Mouse (Mus musculus): ENCODE results near the gene Ldb2.

Ldb2 gene

DNA sequence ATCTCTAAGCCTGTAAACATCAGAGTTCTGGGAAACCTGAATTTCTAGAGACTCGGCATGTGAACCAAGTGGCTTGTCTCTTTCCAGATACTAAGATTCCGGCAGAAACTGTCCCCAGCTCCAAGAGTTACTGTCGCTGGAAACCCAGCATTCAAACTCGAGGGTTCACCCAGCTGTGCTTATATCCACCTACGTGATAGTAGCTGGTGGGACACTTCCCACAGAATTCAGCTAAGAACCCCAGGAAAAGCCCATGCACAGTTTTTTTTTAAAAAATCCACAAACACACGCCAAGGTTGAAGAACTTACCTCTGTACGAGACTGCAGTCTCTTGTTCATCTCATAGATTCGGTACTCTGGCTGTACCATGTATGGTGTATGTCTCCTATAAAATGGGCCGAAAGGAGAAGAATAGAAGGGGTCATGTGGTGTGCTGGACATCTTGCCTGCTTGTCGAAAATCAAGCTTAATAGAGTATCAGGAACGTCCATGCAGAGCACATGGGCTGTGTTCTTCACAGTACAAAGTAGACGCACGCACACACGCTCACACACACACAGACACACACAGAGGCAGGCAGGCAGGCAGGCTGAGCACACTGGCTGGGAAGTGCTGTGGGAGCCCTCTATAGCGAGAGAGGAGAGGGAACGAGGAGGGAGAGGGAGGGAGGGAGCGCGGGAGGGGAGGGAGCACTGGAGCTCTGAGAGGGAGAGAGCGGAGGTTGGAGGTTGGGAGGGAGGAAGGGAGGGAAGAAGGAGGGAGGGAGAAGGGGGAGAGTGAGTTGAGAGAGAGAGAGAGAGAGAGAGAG is at the start of gene Ldb2:
Gene Ldb2, minus strand, starts transcription at position 628 of the 808 bp plus-strand sequence.
- peak; percentile 59 for DNase-seq (ENCODE audit: low read depth, low spot score)

DNA sequence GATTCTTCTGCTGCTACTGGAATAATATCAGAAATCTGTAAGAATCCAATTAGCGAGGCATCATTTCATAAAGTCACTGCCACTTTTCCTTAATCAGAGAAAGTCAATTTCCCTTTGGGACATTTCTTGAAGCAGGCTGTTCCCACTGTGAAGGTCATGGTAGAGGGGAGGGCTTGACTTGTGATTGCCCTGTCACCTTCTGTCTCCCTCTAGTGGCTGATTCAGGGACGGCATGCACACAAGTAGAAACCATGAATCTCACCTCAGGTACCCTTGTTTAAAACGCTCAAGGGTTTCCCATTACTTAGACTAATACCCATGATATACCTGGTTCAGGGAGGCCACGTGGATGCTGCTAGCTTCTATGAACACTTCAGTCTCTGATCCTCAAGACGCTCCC is 31.8 kb upstream of the Ldb2 start:
- peak; percentile 7 for DNase-seq (ENCODE audit: low read depth, low spot score)

DNA sequence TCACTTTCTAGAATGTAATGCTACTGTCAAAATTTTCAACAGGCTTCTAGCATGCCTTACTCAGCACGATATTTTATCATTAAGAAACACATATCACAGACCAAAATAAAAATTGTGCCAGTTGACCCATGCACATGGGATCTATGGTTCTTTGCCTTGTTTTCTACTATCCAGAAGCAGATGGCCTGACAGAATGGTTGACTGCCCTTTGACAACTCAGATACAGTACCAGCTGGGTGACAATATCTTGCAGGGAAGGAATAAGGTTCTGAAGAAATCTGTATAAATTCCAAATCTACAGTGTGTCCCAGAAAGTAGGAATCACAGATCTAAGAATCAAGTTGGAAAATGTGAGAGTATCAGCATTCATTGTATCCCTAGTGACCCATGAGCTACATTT is 16.0 kb upstream of the Ldb2 start:
- no peak for DNase-seq (ENCODE audit: low read depth, low spot score)

DNA sequence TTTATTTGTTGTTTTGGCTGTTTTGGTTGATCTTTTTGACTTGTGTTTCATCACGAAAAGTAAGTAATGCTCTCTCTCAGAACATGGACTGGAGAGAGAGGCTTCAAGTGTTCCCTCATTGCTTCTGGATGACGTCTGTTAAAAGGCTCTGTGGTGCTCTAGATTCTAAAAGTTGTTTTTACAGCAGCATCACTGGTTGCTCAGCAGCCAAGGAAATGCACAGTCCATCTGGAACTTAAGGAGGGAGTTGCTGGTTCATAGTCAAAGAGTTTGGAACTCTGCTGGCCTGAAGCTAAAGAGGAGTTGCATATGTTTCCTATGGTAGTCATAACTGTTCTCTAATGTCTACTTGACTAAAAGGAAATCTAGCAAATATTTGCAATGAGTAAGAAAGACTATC is 6.5 kb upstream of the Ldb2 start:
- DNase-seq (ENCODE audit: low read depth, low spot score) = no peak

DNA sequence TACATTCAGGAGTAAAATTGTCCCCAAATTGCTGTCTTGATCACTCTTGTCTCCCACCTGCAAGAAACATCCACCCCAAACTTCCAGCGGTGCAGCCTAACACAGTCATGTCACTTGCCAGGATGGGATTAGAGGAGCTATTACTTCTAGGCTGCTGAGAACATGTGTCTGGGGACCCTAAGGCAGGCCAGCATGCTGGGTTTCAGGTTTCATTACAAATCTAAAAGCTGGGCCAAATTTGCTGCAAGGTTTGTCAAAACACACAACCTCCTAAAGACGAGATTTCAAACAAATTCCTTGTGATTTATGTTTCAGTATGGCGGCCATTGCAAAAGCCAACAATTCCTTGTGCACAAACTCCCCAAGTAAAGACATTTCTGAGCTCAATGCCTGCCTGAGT is 1.6 kb upstream of the Ldb2 start:
- DNase-seq (ENCODE audit: low read depth, low spot score) = no peak

DNA sequence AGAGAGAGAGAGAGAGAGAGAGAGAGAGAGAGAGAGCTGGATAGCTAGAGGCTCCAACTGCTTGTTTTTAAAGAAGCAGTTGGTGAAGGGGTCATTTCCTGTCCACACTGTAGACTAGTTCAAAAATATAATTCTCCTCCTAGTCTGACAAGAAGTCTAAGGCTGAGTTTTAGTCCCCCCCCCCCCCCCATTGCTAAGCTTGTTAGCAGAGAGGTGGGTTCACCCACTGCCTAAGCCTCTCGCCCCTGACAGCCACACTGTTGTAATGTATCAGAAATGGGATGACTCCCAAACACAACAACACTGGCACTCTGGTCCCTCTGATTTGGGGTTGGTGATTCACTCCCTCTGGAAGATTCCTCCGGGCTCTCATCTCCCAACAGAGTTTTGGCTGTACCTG is 381 bp upstream of the Ldb2 start:
- DNase-seq (ENCODE audit: low read depth, low spot score) = no peak

DNA sequence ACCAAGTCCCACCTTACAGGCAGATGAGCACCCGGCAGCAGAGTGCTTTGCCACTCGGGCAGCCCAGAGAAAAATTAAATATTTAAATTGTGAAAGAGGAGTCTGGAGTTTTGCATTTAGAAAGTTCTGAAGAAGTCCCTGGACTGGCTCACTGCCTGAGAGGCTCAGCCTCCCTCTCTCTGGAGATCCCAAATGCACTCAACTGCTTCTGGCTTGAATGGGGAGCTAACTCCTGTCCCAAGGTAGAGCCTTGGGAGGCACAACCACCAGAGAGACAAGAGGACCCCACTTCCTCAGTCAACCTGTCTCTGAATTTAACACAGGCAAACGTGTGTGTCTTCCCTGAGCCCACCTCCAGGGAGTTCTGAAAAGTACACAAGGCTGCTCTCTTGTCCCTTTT is 987 bp downstream of the Ldb2 start:
- no peak for DNase-seq (ENCODE audit: low read depth, low spot score)

DNA sequence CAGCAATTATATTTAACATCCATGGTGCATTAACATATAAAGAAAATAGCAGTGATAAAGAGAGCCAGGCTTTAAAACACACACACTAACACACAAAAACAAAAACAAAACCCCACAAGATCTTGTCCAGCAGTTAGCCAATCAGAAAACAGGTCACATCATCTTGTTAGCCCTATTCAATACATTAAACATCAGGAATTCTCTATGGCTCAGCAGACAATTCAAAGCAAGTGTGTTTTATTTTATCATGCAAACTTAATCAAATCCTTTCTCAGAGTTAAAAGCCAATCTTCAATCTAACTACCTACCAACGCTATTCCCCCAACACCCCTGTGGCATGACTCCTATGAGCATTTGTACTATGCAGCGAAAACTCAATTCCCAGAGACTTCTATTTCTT is 1.4 kb downstream of the Ldb2 start:
- no peak for DNase-seq (ENCODE audit: low read depth, low spot score)

DNA sequence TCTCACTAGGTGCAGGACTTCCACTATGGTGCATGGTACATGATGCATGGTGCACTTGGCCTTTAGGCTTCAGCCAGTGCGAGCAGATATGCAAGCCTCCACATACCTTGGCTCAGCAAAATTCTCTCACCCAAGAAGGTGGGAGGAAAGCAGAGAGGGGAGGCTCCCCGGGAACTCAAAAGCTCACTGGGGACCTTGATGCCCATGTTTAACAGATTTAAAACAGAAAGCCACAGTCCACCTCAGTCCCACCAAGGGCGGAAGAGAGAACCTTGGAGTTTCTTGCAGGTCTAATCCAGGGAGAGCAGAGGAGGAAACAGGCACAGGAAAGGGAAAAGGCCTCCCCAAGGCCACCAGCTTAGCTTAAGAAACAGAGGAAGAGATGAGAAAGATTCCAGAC is 14.9 kb downstream of the Ldb2 start:
- DNase-seq (ENCODE audit: low read depth, low spot score) = no peak

DNA sequence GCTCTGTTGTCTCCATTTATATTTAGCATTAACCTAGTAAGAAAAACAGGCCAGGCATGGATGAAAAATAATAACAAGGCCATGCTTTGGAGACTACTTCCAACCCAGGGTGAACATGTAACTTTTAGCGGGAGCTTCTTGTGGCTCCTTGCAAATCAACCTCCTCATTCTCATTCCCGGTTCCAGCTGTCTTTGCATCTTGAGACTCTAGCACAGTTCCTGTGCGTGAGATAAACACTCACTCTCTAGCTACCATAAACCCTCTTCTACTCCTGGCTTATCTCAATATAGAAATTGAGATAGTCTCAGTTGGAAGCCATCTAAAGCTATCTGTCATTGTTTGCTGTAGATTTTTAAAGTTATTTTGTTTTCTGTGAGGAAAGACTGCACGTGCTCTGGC is 20.1 kb downstream of the Ldb2 start:
- no peak for DNase-seq (ENCODE audit: low read depth, low spot score)

DNA sequence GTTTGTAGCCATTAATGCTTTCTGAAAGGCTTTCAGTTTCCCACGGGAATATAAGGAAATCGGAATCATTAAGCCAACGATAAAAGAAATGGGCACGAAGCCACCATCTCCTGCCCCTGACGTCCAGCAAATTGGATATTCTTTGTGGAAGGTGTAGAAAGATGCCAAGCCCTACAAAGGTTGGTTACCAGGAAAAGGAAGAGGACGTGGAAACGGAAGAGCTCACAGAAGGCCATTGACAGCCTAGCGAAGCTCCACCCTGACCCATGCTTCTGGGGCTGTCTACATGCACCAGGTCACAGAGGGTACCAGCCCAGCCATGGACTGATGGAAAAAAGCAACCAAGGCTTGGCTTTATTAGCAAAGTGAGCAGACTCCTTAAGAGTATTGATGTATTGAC is 31.0 kb downstream of the Ldb2 start:
- DNase-seq (ENCODE audit: low read depth, low spot score) = peak; percentile 32

DNA sequence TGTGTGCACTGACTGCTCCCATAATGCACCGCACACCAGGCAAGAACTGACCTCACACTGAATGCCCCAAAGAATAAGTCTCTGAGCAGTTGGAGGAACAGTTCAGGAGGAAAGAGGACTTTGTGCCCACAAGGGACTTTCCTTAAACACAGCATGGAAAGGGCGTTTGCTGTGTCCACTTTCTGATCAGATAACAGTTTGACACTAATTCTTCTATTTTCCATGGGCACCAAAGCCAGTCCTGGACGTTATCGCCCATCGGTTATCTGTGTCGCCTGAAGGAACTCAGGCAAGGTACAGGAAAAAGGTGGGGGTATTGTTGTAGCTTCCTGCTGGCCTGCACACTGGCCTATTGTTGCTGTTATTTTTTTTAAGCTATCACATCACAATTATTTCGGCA is 34.6 kb downstream of the Ldb2 start:
- DNase-seq (ENCODE audit: low read depth, low spot score) = peak; percentile 13

DNA sequence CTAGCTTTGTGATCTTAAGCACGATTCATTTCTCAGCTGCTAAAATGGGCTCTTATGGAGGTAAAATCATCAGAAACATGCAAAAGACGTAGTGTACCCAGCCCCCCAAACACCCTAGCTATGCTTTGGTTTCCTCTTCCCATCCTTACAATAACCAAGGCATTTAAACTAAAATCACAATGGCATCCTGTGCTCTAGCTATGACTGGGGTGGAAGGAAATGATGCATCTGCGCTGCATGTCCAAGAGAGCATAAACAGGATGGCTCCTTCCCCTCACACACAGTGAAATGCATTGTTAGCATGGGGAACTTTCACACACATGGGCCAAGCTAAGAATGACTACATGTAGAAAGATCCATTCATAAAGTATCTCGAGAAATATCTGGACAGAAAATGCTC is 40.3 kb downstream of the Ldb2 start:
- DNase-seq (ENCODE audit: low read depth, low spot score) = peak; percentile 16

DNA sequence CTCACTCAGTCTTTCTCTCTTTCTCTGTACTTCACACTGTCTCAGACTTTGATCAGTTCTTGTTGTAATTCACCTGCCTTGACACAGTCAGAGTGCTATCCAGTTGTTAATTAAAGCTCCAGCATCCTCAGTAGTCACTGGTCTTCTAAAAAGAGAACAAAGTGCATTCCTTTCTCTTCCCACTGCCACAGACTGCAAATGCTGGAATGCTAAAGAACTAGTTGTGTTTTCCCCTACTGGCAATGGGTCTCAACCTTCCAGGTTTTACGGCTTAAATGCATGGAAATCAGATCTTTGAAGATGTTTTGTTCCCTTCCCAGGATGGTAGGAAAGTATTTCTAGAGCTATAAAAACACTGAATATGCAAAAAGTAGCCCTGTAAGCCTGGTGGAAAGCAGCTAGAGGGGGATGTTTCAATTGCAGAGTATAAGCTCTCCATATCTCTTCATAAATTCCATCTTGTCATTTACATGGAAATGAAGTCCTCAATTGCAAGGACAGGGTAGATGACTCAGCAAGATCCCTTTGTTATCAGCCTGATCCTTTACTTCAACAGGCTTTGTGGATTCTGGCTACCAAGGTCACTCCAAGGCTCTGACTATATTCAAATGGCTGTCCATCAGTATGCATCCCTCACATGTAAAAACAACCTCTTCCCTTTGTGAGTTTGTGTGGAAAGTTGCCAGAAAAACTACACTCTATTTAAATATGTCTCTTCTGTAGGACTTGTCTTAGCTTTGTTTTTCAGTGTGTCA is 45.1 kb downstream of the Ldb2 start:
- no peak for DNase-seq (ENCODE audit: low read depth, low spot score)

DNA sequence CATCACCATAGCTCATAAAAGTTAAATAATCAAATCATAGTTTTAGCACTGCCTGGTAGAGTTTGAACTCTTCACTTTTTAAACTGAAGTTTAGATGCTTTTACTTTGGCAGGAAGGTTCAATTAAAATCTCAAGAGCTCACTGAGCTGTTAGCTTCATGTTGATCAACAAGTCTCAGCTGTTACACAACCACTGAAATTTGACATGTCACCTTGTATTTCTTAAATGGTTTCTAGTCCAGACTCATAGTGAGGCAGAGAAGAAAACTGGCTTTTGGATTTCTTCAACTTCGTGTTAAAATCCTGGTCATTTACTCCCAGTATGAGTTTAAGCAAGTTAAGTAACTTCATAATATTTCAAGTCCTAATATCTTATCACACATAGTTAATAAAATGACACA is 53.8 kb downstream of the Ldb2 start:
- DNase-seq (ENCODE audit: low read depth, low spot score) = no peak

DNA sequence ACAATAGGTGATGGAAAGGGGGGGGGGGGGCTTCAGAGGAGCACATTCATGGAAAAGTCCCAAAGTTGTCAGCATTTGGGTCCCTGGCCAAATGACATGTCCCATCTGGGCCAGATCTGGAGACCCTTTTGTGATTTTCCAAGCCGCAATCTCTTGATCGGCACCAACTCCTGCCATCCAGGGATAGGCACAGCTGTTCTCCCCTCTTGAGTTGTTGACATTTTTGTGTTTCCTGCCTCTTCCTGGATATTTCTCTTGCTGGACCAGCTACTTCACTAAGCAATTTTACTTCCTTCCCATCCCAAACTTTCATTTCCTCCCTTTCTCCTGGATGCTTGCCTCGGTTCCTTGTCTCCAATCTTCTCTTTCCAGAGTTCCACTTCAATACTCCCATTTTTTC is 63.1 kb downstream of the Ldb2 start:
- DNase-seq (ENCODE audit: low read depth, low spot score) = no peak

DNA sequence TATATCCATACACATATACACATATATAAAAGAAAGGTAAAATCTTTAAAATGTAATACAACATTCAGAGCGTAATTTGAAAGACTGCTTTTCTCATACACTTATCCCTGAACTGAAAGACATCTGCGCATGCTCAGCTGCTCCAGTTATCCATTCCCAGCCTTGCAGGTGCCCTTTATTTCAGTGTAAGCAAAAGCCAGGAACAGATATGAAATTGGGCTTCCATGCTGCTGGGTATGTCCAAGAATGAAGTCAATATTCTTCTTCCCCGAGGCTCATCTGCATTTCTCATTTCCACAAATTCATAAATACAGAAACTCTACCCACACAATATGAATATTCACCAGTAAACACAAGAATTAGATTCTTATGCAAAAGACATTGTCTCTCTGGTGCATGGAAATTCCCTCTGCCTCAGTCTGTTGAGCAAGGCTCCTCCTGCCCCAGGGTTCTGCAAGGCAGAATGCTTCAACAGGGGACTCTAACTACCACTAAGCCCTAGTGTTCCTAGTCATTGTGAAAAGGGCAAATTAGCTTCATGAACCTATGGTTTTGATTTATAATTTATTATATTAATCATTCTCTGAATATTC is 65.3 kb downstream of the Ldb2 start:
- no peak for DNase-seq (ENCODE audit: low read depth, low spot score)

DNA sequence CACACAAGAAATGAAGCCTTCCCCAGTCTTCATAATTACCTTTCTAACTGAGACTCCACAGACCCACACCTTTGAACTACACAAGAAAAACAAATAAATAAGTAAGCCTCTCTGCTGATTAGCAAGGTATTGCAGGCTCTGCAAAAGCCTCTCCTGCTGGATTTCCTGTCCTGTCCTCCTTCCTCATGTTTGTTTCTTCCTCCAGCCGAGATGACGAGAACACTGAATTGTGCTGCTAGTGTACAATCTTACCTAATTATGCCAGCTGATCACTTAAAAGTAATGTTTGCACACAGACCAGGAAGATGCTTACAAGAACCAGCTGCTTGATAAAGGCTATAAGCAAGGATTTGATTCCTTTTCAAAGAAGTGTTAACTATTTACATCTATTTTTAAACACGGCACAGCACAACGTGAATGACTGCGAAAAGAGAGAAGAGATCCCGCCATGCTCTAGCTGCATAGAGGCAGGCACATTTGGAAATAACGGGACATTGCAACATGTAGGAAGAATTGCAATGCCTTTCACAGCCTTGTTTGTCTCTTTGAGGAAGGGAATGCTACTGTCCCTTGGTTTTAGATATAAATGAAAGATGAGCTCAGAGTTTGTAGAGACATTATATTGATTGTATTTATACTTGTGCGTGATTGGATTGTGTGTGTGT is 69.7 kb downstream of the Ldb2 start:
- DNase-seq (ENCODE audit: low read depth, low spot score) = no peak

DNA sequence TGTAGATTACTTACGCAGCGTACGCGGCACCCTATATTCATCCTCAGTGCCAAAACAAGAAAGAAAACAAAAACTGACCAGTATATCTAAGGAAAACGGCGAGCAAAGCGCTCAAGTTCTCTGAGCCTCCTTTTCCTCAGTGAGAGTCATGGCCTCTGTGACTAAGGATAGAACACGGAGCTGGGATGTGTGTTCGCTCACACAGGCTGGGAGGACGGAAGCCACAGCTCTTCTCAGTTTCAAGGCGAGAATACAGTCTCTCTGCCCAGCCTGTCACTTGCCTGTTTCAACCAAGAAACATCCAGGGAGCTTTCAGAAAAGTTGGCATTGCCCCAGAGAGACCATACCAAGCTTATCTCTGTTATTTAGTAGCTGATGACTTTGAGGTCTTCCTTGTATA is 71.5 kb downstream of the Ldb2 start:
- DNase-seq (ENCODE audit: low read depth, low spot score) = no peak

DNA sequence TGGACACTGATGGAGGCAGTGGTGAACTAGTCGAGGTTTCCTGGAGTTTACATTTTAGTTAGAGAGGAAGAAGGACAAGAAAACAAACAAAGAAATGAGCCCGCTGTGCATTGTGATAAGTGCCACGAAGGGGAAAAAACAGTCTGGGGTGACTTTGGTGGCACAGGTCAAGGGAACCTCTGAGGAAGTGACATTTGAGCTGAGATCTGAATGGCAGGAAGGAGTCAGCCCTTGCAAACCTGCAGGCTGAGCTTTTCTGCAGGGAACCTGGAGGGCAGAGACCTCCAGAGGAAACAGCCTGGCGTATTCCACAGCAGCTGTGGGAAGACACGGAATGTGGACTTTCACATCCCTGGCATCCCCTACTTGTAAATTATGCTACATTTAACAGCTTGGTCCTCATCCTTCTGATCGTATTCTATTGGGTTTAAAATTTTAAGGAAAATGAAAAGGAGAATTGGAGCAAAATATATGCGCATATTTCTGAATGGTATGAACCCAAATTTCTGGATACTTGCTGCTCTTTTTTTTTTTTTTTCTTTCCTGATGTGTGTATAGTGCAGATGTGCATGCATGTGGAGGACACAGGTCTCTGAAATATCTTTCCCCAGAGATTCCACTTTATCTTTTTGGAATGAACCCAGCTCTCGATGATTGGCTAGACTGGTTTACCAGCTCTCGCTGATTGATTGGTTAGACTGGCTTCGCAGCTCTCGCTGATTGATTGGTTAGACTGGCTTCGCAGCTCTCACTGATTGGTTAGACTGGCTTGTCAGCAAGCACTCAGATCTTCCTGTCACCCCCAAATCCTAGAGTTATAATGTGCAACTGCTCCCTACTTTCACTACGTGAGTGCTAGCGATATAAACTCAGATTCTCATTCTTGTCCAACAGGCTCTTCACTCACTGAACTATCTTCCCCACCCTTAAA is 72.7 kb downstream of the Ldb2 start:
- DNase-seq (ENCODE audit: low read depth, low spot score) = no peak

DNA sequence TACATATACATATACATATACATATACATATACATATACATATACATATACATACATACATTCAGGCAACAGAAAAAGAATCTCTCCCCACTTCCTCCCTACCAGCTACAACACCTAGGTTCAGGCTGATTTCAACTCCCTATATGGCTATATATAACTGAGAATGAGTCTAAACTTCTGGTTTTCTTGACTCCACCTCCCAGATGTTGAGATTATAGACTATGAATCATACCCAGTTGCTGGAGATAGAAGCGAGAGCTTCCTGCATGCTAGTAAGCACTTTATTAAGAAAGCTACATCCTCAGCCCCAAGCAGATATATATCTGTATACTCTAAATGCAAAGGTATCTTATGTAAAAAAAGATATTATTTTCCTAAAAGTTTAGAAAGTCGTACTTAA is 74.0 kb downstream of the Ldb2 start:
- no peak for DNase-seq (ENCODE audit: low read depth, low spot score)
